Mouse (Mus musculus) neural tube, embryonic 15.5 days (tissue): ENCODE results near the gene Olfr317. TPM values are rescaled to one million over a fixed set of nuclear protein-coding genes. Genes with fewer than 3 reads are reported as not detected.
"Not testable (repeated sequence)": the region's sequence is repeated elsewhere in the genome, so short reads cannot be mapped to it uniquely, and the experiment has no call there.

Experiments
- ATAC-seq: fragments of 200-750 bp; cut with Nextera tagmentation; 2 replicates; pipeline ENCODE4 v1.8.0; 2017; ENCODE audit warnings: mild to moderate bottlenecking, moderate TSS enrichment, moderate library complexity; ENCODE audit not compliant: low FRiP score
- H3K27ac ChIP-seq: fragments of 300-500 bp; sonication (generic); replicated peaks from 2 replicates; pipeline ENCODE4 v1.5.1; 2015; ENCODE audit warnings: mild to moderate bottlenecking, inconsistent platforms
- H3K27me3 ChIP-seq: fragments of 300-500 bp; sonication (generic); replicated peaks from 2 replicates; pipeline ENCODE4 v1.6.1; 2015; ENCODE audit warnings: inconsistent platforms
- H3K36me3 ChIP-seq: fragments of 300-500 bp; sonication (generic); 2 replicates; pipeline ENCODE4 v1.6.1; 2015; ENCODE audit warnings: inconsistent platforms
- H3K4me1 ChIP-seq: fragments of 300-500 bp; sonication (generic); 2 replicates; pipeline ENCODE4 v1.6.1; 2015; ENCODE audit warnings: inconsistent platforms
- H3K4me2 ChIP-seq: fragments of 300-500 bp; sonication (generic); 2 replicates; pipeline ENCODE4 v1.6.1; 2015; ENCODE audit warnings: inconsistent platforms, mild to moderate bottlenecking, moderate library complexity
- H3K4me3 ChIP-seq: fragments of 300-500 bp; sonication (generic); replicated peaks from 2 replicates; pipeline ENCODE4 v1.5.1; 2015; ENCODE audit warnings: mild to moderate bottlenecking, inconsistent platforms
- H3K9ac ChIP-seq: fragments of 300-500 bp; sonication (generic); replicated peaks from 2 replicates; pipeline ENCODE4 v1.6.1; 2015; ENCODE audit warnings: mild to moderate bottlenecking, inconsistent platforms
- H3K9me3 ChIP-seq: fragments of 300-500 bp; sonication (generic); replicated peaks from 2 replicates; pipeline ENCODE4 v1.6.1; 2016; ENCODE audit warnings: inconsistent platforms
- WGBS: fragments of 180-500 bp; shearing (Covaris S2); methylation state at CpG from one replicate; pipeline ENCODE4 v1.1.7; 2015; ENCODE audit warnings: mixed read lengths; 5-methylcytosine and 5-hydroxymethylcytosine counted together
- polyA plus RNA-seq: library from polyadenylated mRNA; unstranded; fragments of >200 nt; fragmentation: Nextera tagmentation; extraction: Ambion mirVana; gene quantifications from 2 replicates; pipeline ENCODE4 v1.2.1, GENCODE M21; 2015

The Olfr317 gene
- polyA plus RNA-seq, 1 experiment from 2014 or later: 0.26 TPM

DNA sequence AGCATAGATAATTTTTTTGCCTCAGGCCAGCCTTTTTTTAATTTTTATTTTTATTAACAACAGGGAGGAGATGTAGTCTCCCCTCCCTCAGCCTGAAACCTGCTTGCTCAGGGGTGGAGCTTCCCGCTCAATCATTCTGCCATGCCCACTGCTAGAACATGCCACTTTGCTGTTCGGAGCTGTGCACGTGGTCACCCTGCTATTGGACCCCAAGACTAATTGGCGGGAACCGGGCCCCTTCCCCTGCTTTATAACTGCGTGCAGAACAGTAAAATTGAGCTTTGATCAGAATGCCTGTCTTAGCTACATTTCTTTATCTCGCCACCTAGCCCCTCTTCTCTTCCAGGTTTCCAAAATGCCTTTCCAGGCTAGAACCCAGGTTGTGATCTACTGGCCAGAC lies 21.3 kb downstream of the Olfr317 start:
- H3K9ac ChIP-seq, H3K9me3 ChIP-seq, ATAC-seq, H3K4me3 ChIP-seq, H3K27me3 ChIP-seq, H3K4me1 ChIP-seq, H3K27ac ChIP-seq, H3K4me2 ChIP-seq, H3K36me3 ChIP-seq: not testable (repeated sequence)
- WGBS: 90% methylated on average over 7 of the region's 7 CpGs

DNA sequence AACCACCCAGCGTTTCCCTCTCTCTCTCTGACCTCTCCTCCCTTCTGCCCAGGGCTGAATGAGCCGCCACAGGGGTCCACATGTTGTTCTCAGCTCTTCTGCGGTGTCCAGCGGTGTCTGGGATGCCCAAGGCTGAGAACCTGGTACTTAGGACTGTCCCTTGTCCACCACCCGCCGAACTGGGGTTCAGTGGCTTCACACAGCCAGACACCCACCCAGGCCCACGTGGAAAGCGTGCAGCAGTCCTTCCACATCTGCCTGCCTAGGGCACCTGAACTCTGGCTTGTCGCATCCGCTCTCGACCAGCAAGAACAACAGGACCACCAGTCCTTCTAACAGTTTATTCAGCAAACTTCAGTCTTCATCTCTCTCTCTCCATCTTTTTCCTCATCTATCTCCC lies 29.9 kb downstream of the Olfr317 start:
- H3K9ac ChIP-seq: no peak overlapping the region
- H3K27me3 ChIP-seq: no peaks in the 10 kb centered on the region
- no peaks in the 10 kb centered on the region for H3K9me3 ChIP-seq
- no peak overlapping the region for H3K4me3 ChIP-seq
- no peak overlapping the region for H3K4me2 ChIP-seq
- ATAC-seq: no peak
- no peaks in the 10 kb centered on the region for H3K4me1 ChIP-seq
- 77% methylated on average over 11 of the region's 11 CpGs for WGBS
- no peak overlapping the region for H3K27ac ChIP-seq
- no peaks in the 10 kb centered on the region for H3K36me3 ChIP-seq

DNA sequence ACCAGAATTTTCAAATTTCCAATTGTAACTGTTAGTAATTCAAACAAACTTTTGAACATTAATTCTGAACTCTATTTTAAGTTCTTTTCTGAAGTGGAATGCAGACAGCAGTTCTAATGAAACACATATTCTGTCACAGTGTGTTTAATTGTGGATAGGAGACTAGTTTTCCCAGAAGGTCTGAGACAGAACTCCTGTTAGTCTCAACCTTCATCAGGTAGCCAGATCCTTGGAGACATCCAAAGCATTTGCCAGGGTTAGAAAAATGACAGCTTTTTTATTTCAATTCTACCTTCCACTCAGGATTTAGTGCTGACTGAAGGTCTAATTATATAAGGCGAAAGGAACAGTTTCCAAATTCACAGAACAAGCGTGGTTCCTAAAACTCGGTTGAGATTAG lies 40.1 kb downstream of the Olfr317 start, which contains the start of gene Olfr319:
Olfr319 (plus strand) TSS at position 301 of the 400 bp plus-strand sequence.
- Histone ChIP-seq H3K9me3 (peaks cover 5% of the 10 kb centered on the region; the same call in 1 of the 2 replicates), H3K27me3 (no peaks in the 10 kb centered on the region), H3K36me3 (no peaks in the 10 kb centered on the region), H3K4me2 (no peak within 1 kb of the TSS), H3K4me3 (no peak within 1 kb of the TSS), H3K9ac (no peak within 1 kb of the TSS), H3K27ac (no peak within 1 kb of the TSS), H3K4me1 (no peaks in the 10 kb centered on the region)
- ATAC-seq: no peak
- WGBS: 91% methylated on average over 3 of the region's 3 CpGs

Other genes starting within 250 kb of the Olfr317 start
- gene Olfr332, start 246.7 kb downstream of the Olfr317 start, polyA plus RNA-seq: not detected in 2 replicates
- gene Olfr331, start 236.6 kb downstream of the Olfr317 start, polyA plus RNA-seq: not detected in 2 replicates
- gene Olfr330, start 204.4 kb downstream of the Olfr317 start, polyA plus RNA-seq: 0.15 and 0.20 TPM in 2 replicates
- 0.09 TPM in 1 of 2 replicates, not detected in the other for gene Olfr329-ps, start 192.8 kb downstream of the Olfr317 start, polyA plus RNA-seq
- 0.06 and 0.10 TPM in 2 replicates for gene Olfr328, start 183.6 kb downstream of the Olfr317 start, polyA plus RNA-seq
- gene Olfr224, start 168.7 kb downstream of the Olfr317 start, polyA plus RNA-seq: 0.19 TPM in 1 of 2 replicates, not detected in the other
- gene Olfr325, start 161.5 kb downstream of the Olfr317 start, polyA plus RNA-seq: not detected in 2 replicates
- gene Olfr324, start 144.1 kb downstream of the Olfr317 start, polyA plus RNA-seq: 0.05 and 0.12 TPM in 2 replicates
- not detected in 2 replicates for gene 2210407C18Rik, start 123.1 kb downstream of the Olfr317 start, polyA plus RNA-seq
- not detected in 2 replicates for gene Olfr323, start 108.7 kb downstream of the Olfr317 start, polyA plus RNA-seq
- 0.19 and 0.29 TPM in 2 replicates for gene Trim58, start 98.7 kb downstream of the Olfr317 start, polyA plus RNA-seq
- gene Olfr322, start 80.4 kb downstream of the Olfr317 start, polyA plus RNA-seq: not detected in 2 replicates
- not detected in 2 replicates for gene Olfr320, start 58.1 kb downstream of the Olfr317 start, polyA plus RNA-seq
- gene Olfr319, start 40.0 kb downstream of the Olfr317 start, polyA plus RNA-seq: not detected in 2 replicates
- not detected in 2 replicates for gene Olfr318, start 15.2 kb downstream of the Olfr317 start, polyA plus RNA-seq
- gene Olfr316, start 13.5 kb upstream of the Olfr317 start, polyA plus RNA-seq: not detected in 2 replicates
- gene Olfr315, start 34.0 kb upstream of the Olfr317 start, polyA plus RNA-seq: not detected in 2 replicates
- gene Olfr314, start 43.7 kb upstream of the Olfr317 start, polyA plus RNA-seq: 0.06 TPM in 1 of 2 replicates, not detected in the other
- 10.1 and 15.2 TPM in 2 replicates for gene Fam183b, start 62.7 kb upstream of the Olfr317 start, polyA plus RNA-seq
- not detected in 2 replicates for gene Olfr313, start 75.8 kb upstream of the Olfr317 start, polyA plus RNA-seq
- gene Olfr312, start 90.0 kb upstream of the Olfr317 start, polyA plus RNA-seq: not detected in 2 replicates
- gene Olfr311, start 100.0 kb upstream of the Olfr317 start, polyA plus RNA-seq: not detected in 2 replicates
- gene Gm12258, start 107.9 kb upstream of the Olfr317 start, polyA plus RNA-seq: 20.8 and 22.4 TPM in 2 replicates
- 10.3 and 11.7 TPM in 2 replicates for gene 2810021J22Rik, start 128.0 kb upstream of the Olfr317 start, polyA plus RNA-seq
- gene Zfp39, start 165.0 kb upstream of the Olfr317 start, polyA plus RNA-seq: 6.6 and 8.1 TPM in 2 replicates
- gene Btnl10, start 178.7 kb upstream of the Olfr317 start, polyA plus RNA-seq: 0.10 TPM in 1 of 2 replicates, not detected in the other
- gene Rnf187, start 199.7 kb upstream of the Olfr317 start, polyA plus RNA-seq: 559 and 636 TPM in 2 replicates
- 184 and 262 TPM in 2 replicates for gene Hist3h2ba, start 209.7 kb upstream of the Olfr317 start, polyA plus RNA-seq
- gene Hist3h2a, start 215.5 kb upstream of the Olfr317 start, polyA plus RNA-seq: 66.5 and 86.3 TPM in 2 replicates
- 1.1 TPM in 2 replicates for gene Trim17, start 215.5 kb upstream of the Olfr317 start, polyA plus RNA-seq
- 22.2 and 22.5 TPM in 2 replicates for gene Trim11, start 238.9 kb upstream of the Olfr317 start, polyA plus RNA-seq